Mouse (Mus musculus): ENCODE measurements around the gene Golga7b.

DNA sequence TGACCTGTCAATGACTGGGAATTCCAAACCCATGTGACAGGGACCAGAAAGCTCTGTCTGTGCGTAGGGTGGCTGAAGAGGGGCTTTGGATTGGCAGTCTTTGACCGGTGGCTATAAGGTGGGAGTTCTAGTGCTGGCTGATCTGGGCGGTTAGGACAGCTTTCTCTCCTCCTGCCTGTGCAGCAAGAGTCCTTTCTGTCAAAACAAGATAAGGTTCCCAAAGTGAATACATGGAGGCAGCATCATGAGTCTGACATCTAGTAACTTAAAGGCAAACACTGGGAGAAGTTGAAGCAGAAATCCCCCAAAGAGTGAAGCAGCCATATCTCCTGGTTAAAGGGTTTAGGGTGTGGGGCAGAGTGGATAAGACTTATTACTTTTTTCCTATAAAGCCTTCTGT is at the start of gene Golga7b:
- TF ChIP-seq RAD21 (IDR thresholded peaks at IDR 0.05; ENCODE audit: low read depth, low read length) (no peak), NELFE (IDR thresholded peaks at IDR 0.05; ENCODE audit: low read depth, low read length) (peak; percentile 46; the same call in 1 of the 2 replicates), CHD2 (IDR thresholded peaks at IDR 0.05; ENCODE audit: low read length) (no peak), CTCF (IDR thresholded peaks at IDR 0.05 in 2 of 3, conservative IDR thresholded peaks at IDR 0.05 in 1 of 3; ENCODE audit: control insufficient read depth in 1 of 3, insufficient read depth in 1 of 3, low read depth in 2 of 3, low read length in 3 of 3, poor library complexity in 1 of 3, severe bottlenecking in 1 of 3) (no peak), TBP (IDR thresholded peaks at IDR 0.05; ENCODE audit: low read depth, low read length) (0 out of 2 replicates have a peak, but pooled peaks have one; percentile 20), CHD1 (IDR thresholded peaks at IDR 0.05; ENCODE audit: low read depth, low read length) (no peak), POLR2AphosphoS5 (IDR thresholded peaks at IDR 0.05; ENCODE audit: borderline replicate concordance, low read depth, low read length) (no peak), POLR2A (IDR thresholded peaks at IDR 0.05; ENCODE audit: control insufficient read depth in 1 of 2, insufficient read depth in 1 of 2, low read depth in 1 of 2, low read length in 2 of 2, poor library complexity in 1 of 2) (no peak), USF1 (IDR thresholded peaks at IDR 0.05; ENCODE audit: low read depth, low read length) (0 out of 2 replicates have a peak, but pooled peaks have one; percentile 11), HCFC1 (IDR thresholded peaks at IDR 0.05; ENCODE audit: low read depth, low read length) (0 out of 2 replicates have a peak, but pooled peaks have one; percentile 43), TAL1 (IDR thresholded peaks at IDR 0.05; ENCODE audit: low read length) (peak; percentile 97), TCF12 (IDR thresholded peaks at IDR 0.05; ENCODE audit: low read depth, low read length) (peak; percentile 87), SMC3 (IDR thresholded peaks at IDR 0.05; ENCODE audit: low read depth, low read length) (no peak)
